Mouse (Mus musculus): ENCODE results near the gene Ppp4c. TPM values are rescaled to one million over a fixed set of nuclear protein-coding genes. Genes with fewer than 3 reads are reported as not detected.

The Ppp4c gene
- polyA plus RNA-seq, 1 experiment: 199 TPM

DNA sequence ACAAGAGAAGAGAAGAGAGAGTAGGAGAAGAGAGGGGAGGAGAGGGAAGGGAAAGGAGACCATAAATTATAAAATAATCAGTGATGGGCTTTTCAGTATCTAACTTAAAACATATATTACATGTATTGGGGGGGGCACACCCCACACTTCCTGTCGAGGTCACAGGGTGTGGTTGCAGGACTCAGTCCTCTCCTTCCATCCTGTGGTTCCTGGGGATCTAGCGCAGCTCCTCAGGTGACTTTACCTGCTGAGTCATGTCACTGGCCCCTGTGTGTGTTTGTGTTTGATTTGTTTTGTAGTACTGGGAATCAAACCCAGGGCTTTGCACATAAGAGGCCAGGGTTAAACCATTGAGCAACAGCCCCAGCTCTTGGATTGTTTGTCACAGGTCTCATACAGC, 17.8 kb downstream of the Ppp4c start:
- Histone ChIP-seq H3K4me1 (ENCODE audit: control insufficient read depth, insufficient read depth, insufficient read length, low read length) (peaks cover 11% of the 10 kb centered on the region), H3K4me3 (ENCODE audit: low read depth, low read length) (no peak overlapping the region), H3K27ac (ENCODE audit: insufficient read depth, low read depth, low read length) (no peak overlapping the region), H3K36me3 (ENCODE audit: control insufficient read depth, insufficient read depth, low read length) (peaks cover 28% of the 10 kb centered on the region), H3K27me3 (ENCODE audit: control insufficient read depth, insufficient read depth, low read length) (no peaks in the 10 kb centered on the region)
- 45% methylated on average over 2 of the region's 2 CpGs for WGBS
- no peak for TF ChIP-seq POLR2A (IDR thresholded peaks at IDR 0.05; ENCODE audit: low read depth, low read length)
- TF ChIP-seq CTCF (IDR thresholded peaks at IDR 0.05; ENCODE audit: extremely low read depth, insufficient read length, insufficient replicate concordance, low read depth, low read length): no peak

DNA sequence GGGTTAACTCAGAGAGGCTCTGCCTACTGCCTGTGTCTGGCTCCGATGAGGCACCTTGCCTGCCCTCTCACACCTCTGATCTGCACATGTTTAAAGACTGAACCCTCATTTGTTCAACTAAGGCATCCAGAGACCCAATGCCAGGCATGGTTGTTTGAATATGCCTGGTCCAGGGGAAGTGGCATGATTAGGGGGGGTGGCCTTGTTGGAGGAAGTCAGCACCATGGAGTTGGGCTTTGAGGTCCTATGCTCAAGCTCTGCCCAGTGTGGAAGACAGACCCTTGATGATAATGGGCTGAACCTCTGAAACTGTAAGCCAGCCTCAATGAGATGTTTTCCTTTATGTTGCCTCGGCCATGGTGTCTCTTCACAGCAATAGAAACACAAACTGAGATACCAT, 18.9 kb downstream of the Ppp4c start:
- 85% methylated on average over 2 of the region's 2 CpGs for WGBS
- TF ChIP-seq CTCF (IDR thresholded peaks at IDR 0.05; ENCODE audit: extremely low read depth, insufficient read length, insufficient replicate concordance, low read depth, low read length) (no peak), POLR2A (IDR thresholded peaks at IDR 0.05; ENCODE audit: low read depth, low read length) (no peak)
- no peaks in the 10 kb centered on the region for H3K27me3 ChIP-seq (ENCODE audit: control insufficient read depth, insufficient read depth, low read length)
- no peak overlapping the region for H3K27ac ChIP-seq (ENCODE audit: insufficient read depth, low read depth, low read length)
- H3K4me3 ChIP-seq (ENCODE audit: low read depth, low read length): no peak overlapping the region
- peaks cover 31% of the 10 kb centered on the region for H3K36me3 ChIP-seq (ENCODE audit: control insufficient read depth, insufficient read depth, low read length)
- H3K4me1 ChIP-seq (ENCODE audit: control insufficient read depth, insufficient read depth, insufficient read length, low read length): peaks cover 11% of the 10 kb centered on the region

DNA sequence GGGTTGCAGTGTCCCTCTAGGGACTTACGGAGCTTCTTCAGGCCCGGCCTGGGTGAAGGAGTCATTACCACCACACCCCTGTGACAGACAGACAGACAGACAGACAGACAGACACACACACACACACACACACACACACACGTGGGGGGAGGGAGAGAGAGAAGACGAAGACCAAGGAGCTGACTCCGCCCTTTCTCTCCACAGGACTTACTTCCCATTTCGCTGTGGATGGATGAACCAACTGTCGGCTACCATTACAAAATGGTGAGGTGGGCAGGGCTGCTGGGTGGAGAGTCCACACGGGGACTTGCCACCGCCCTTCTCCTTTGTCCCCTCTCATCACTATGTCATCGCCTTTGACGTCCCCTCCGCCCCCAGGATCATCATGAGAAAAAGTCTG, 21.5 kb downstream of the Ppp4c start:
- H3K4me1 ChIP-seq (ENCODE audit: control insufficient read depth, insufficient read depth, insufficient read length, low read length): peaks cover 9% of the 10 kb centered on the region
- no peak overlapping the region for H3K27ac ChIP-seq (ENCODE audit: insufficient read depth, low read depth, low read length)
- no peaks in the 10 kb centered on the region for H3K27me3 ChIP-seq (ENCODE audit: control insufficient read depth, insufficient read depth, low read length)
- H3K36me3 ChIP-seq (ENCODE audit: control insufficient read depth, insufficient read depth, low read length): peaks cover 54% of the 10 kb centered on the region
- TF ChIP-seq CTCF (IDR thresholded peaks at IDR 0.05; ENCODE audit: extremely low read depth, insufficient read length, insufficient replicate concordance, low read depth, low read length): no peak
- TF ChIP-seq POLR2A (IDR thresholded peaks at IDR 0.05; ENCODE audit: low read depth, low read length): no peak
- H3K4me3 ChIP-seq (ENCODE audit: low read depth, low read length): peak overlapping the region; percentile 13
- 80% methylated on average over 12 of the region's 12 CpGs for WGBS

DNA sequence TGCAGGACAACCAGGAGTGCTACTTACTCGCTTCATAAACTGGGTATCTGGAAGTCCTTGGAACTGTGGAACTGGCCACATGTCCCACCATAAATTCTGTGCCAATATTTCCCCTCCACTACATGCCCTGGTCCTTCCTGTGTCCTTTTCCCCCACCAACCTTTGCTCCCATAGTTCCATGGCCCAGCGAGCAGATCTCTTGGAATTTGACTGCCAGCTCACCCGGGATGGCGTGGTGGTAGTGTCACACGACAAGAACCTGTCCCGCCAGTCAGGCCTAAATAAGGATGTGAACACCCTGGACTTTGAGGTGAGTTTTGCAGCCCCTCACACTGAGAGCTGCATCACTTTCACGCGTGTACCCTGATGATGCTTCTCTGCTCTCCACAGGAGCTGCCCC, 25.3 kb downstream of the Ppp4c start:
- H3K4me3 ChIP-seq (ENCODE audit: low read depth, low read length): no peak overlapping the region
- peaks cover 76% of the 10 kb centered on the region for H3K36me3 ChIP-seq (ENCODE audit: control insufficient read depth, insufficient read depth, low read length)
- H3K27ac ChIP-seq (ENCODE audit: insufficient read depth, low read depth, low read length): no peak overlapping the region
- H3K27me3 ChIP-seq (ENCODE audit: control insufficient read depth, insufficient read depth, low read length): no peaks in the 10 kb centered on the region
- H3K4me1 ChIP-seq (ENCODE audit: control insufficient read depth, insufficient read depth, insufficient read length, low read length): peaks cover 11% of the 10 kb centered on the region
- no peak for TF ChIP-seq POLR2A (IDR thresholded peaks at IDR 0.05; ENCODE audit: low read depth, low read length)
- no peak for TF ChIP-seq CTCF (IDR thresholded peaks at IDR 0.05; ENCODE audit: extremely low read depth, insufficient read length, insufficient replicate concordance, low read depth, low read length)
- WGBS: 85% methylated on average over 8 of the region's 8 CpGs

DNA sequence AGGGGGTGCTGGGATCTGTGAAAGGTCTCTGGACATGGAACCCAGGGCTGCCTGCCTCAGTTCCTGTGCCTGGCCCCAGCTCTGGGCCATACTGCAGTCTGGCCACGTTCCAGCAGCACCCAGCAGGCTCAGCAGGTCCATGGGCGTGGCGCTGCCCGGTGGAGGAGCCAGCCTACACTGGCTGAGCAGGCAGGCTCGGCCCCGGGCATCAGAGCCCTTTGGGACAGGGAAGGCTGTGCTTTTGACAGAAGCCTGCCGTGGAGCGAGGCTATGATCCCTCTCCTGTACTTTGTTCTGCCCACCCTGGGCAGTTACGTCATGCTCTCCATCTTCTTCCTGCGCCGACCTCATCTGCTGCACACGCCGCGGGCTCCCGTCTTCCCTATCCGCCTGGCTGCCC, 26.1 kb downstream of the Ppp4c start, which contains the start of gene Gdpd3:
Gdpd3 (plus strand) TSS at position 134 of the 400 bp plus-strand sequence.
- H3K27ac ChIP-seq (ENCODE audit: insufficient read depth, low read depth, low read length): no peak within 1 kb of the TSS
- 53% methylated on average over 16 of the region's 16 CpGs for WGBS
- no peaks in the 10 kb centered on the region for H3K27me3 ChIP-seq (ENCODE audit: control insufficient read depth, insufficient read depth, low read length)
- TF ChIP-seq POLR2A (IDR thresholded peaks at IDR 0.05; ENCODE audit: low read depth, low read length) (no peak), CTCF (IDR thresholded peaks at IDR 0.05; ENCODE audit: extremely low read depth, insufficient read length, insufficient replicate concordance, low read depth, low read length) (no peak)
- H3K4me1 ChIP-seq (ENCODE audit: control insufficient read depth, insufficient read depth, insufficient read length, low read length): peaks cover 16% of the 10 kb centered on the region
- H3K36me3 ChIP-seq (ENCODE audit: control insufficient read depth, insufficient read depth, low read length): peaks cover 78% of the 10 kb centered on the region
- H3K4me3 ChIP-seq (ENCODE audit: low read depth, low read length): no peak within 1 kb of the TSS

DNA sequence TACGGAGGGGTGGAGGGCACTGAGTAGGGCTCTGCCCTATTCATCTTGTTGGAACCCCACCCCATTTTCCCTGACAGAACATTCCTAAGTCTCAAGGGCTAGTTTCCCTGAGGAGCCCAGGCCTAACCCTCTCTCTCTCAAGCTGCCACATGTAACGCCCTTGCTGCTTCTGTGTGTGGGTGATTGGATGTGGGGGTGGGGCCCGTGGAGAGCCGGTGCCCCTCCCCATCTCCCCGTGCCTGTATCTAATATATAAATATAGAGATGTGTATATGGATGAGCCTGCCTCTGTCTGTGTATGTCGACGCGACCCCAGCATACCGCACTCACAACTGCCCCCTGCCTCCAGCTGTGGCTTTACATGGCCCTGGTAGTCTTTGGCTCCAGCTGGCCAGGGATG, 26.8 kb downstream of the Ppp4c start:
- Histone ChIP-seq H3K4me3 (ENCODE audit: low read depth, low read length) (no peak overlapping the region), H3K27me3 (ENCODE audit: control insufficient read depth, insufficient read depth, low read length) (no peaks in the 10 kb centered on the region), H3K27ac (ENCODE audit: insufficient read depth, low read depth, low read length) (no peak overlapping the region), H3K4me1 (ENCODE audit: control insufficient read depth, insufficient read depth, insufficient read length, low read length) (peaks cover 17% of the 10 kb centered on the region), H3K36me3 (ENCODE audit: control insufficient read depth, insufficient read depth, low read length) (peaks cover 75% of the 10 kb centered on the region)
- WGBS: 81% methylated on average over 9 of the region's 9 CpGs
- TF ChIP-seq POLR2A (IDR thresholded peaks at IDR 0.05; ENCODE audit: low read depth, low read length) (no peak), CTCF (IDR thresholded peaks at IDR 0.05; ENCODE audit: extremely low read depth, insufficient read length, insufficient replicate concordance, low read depth, low read length) (no peak)

DNA sequence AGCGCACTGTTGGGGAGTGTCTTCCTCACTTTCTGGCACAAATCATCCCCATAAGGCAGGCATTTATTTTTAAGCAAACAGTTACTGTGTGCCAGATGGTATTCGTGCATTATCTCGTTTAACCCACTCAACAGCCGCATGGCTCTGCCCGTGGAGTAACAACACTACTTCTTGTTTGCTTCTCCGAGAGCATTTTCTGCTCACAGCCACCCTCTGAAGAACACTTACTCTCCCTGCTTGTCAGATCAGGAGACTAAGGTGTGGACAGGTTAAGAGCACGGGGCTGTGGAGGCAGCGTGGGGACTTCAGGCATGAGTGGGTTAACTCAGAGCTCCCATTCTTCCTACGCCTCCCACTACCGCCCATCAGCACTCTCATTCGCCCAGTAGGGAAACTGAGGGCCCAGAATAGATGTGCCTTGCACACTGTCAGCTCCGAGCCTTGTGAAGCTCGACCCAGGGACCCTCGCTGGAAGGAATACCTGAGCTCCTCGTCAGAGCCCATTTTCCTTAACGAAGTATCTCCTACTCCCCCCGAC, 29.8 kb downstream of the Ppp4c start:
- TF ChIP-seq CTCF (IDR thresholded peaks at IDR 0.05; ENCODE audit: extremely low read depth, insufficient read length, insufficient replicate concordance, low read depth, low read length): no peak
- TF ChIP-seq POLR2A (IDR thresholded peaks at IDR 0.05; ENCODE audit: low read depth, low read length): no peak
- WGBS: 69% methylated on average over 17 of the region's 17 CpGs
- H3K27ac ChIP-seq (ENCODE audit: insufficient read depth, low read depth, low read length): 0 out of 2 replicates have a peak overlapping the region, but pooled peaks have one; percentile 24
- H3K27me3 ChIP-seq (ENCODE audit: control insufficient read depth, insufficient read depth, low read length): no peaks in the 10 kb centered on the region
- peaks cover 51% of the 10 kb centered on the region for H3K36me3 ChIP-seq (ENCODE audit: control insufficient read depth, insufficient read depth, low read length)
- peaks cover 17% of the 10 kb centered on the region for H3K4me1 ChIP-seq (ENCODE audit: control insufficient read depth, insufficient read depth, insufficient read length, low read length)
- no peak overlapping the region for H3K4me3 ChIP-seq (ENCODE audit: low read depth, low read length)

All from small intestine, adult 2 months (tissue).